Mouse (Mus musculus): ENCODE data around the gene Ttf1.

Ttf1 gene

GRCm38 (mm10) chr2:29124936-29125701 is 65.1 kb downstream of the Ttf1 start:
- peak; percentile 96 for DNase-seq (ENCODE audit: extremely low read depth, low read depth)

- DNase-seq (ENCODE audit: extremely low read depth, low read depth) = peak; percentile 13
Measured at GRCm38 (mm10) chr2:29130118-29130899, 70.2 kb downstream of the Ttf1 start.

- DNase-seq (ENCODE audit: extremely low read depth, low read depth) = no peak
Measured at GRCm38 (mm10) chr2:29135161-29135560, 75.1 kb downstream of the Ttf1 start.
